Mouse (Mus musculus) forebrain, embryonic 11.5 days (tissue): ENCODE results near the gene Hdac11. TPM values are rescaled to one million over a fixed set of nuclear protein-coding genes. Genes with fewer than 3 reads are reported as not detected.

Source experiments
- ATAC-seq: fragments of 200-750 bp; cut with Nextera tagmentation; replicated peaks from 2 replicates; pipeline ENCODE4 v1.8.0; 2017; ENCODE audit warnings: moderate TSS enrichment; ENCODE audit not compliant: low FRiP score
- DNase-seq: peaks from one replicate; pipeline ENCODE4 v3.0.0-alpha.2; 2017; ENCODE audit warnings: low spot score
- H3K27ac ChIP-seq: fragments of 300-500 bp; sonication (generic); 2 replicates; pipeline ENCODE4 v1.5.1; 2014; ENCODE audit warnings: low read depth, low read length
- H3K27me3 ChIP-seq: fragments of 300-500 bp; sonication (generic); 2 replicates; pipeline ENCODE4 v1.6.1; 2014; ENCODE audit warnings: mild to moderate bottlenecking, low read length, mixed read lengths; ENCODE audit not compliant: control insufficient read depth, insufficient read depth
- H3K36me3 ChIP-seq: fragments of 300-500 bp; sonication (generic); 2 replicates; pipeline ENCODE4 v1.6.1; 2014; ENCODE audit warnings: mild to moderate bottlenecking, low read length, moderate library complexity, mixed read lengths; ENCODE audit not compliant: control insufficient read depth, insufficient read depth
- H3K4me1 ChIP-seq: fragments of 300-500 bp; sonication (generic); replicated peaks from 2 replicates; pipeline ENCODE4 v1.6.1; 2014; ENCODE audit warnings: low read length, mixed read lengths; ENCODE audit not compliant: control insufficient read depth, insufficient read depth
- H3K4me2 ChIP-seq: fragments of 300-500 bp; sonication (generic); 2 replicates; pipeline ENCODE4 v1.6.1; 2014; ENCODE audit warnings: low read depth, mild to moderate bottlenecking, low read length, moderate library complexity, mixed read lengths; ENCODE audit not compliant: severe bottlenecking
- H3K4me3 ChIP-seq: fragments of 300-500 bp; sonication (generic); 2 replicates; pipeline ENCODE4 v1.5.1; 2014; ENCODE audit warnings: low read depth, low read length
- H3K9ac ChIP-seq: fragments of 300-500 bp; sonication (generic); 2 replicates; pipeline ENCODE4 v1.6.1; 2014; ENCODE audit warnings: low read length
- H3K9me3 ChIP-seq: fragments of 300-500 bp; sonication (generic); 2 replicates; pipeline ENCODE4 v1.6.1; 2016; ENCODE audit warnings: low read length, mixed read lengths; ENCODE audit not compliant: control insufficient read depth
- WGBS: fragments of 180-500 bp; shearing (Covaris S2); extraction: QIAGEN DNeasy Blood & Tissue Kit; methylation state at CpG from one replicate; pipeline ENCODE4 v1.1.7; 2014; 5-methylcytosine and 5-hydroxymethylcytosine counted together
- polyA plus RNA-seq: library from polyadenylated mRNA; unstranded; fragments of >200 nt; fragmentation: Nextera tagmentation; extraction: Ambion mirVana; gene quantifications from 2 replicates; pipeline ENCODE4 v1.2.1, GENCODE M21; 2014

The Hdac11 gene
- polyA plus RNA-seq, 1 experiment from 2014 or later = 14.5 TPM

DNA sequence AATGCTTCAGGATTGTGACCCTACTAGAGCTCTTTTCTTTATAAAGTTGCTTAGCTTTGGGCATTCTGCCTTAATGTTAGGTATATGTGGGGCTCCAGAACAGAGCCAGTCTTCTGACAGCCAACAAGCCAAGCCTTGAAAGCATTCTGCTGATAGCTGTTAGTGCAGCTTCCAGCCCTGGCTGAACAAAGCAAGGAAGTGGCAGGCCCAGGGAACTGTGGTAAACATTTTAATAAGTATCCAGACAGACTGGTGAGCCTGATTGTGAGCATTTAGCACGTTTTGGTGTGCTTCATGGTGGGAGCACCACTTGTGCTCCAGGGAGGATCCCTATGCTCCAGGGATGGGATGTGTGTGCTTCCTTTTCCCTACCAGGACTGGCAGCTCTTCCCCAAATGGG, 26.6 kb downstream of the Hdac11 start:
- DNase-seq (no peak), ATAC-seq (no peak)
- no peaks in the 10 kb centered on the region for H3K9me3 ChIP-seq
- no peak overlapping the region for H3K4me3 ChIP-seq
- no peak overlapping the region for H3K9ac ChIP-seq
- H3K4me1 ChIP-seq = no peaks in the 10 kb centered on the region
- 50% methylated on average over 1 of the region's 1 CpGs for WGBS
- H3K4me2 ChIP-seq = no peak overlapping the region
- H3K27me3 ChIP-seq = no peaks in the 10 kb centered on the region; the same call in 1 of the 2 replicates
- no peaks in the 10 kb centered on the region for H3K36me3 ChIP-seq
- H3K27ac ChIP-seq = no peak overlapping the region

DNA sequence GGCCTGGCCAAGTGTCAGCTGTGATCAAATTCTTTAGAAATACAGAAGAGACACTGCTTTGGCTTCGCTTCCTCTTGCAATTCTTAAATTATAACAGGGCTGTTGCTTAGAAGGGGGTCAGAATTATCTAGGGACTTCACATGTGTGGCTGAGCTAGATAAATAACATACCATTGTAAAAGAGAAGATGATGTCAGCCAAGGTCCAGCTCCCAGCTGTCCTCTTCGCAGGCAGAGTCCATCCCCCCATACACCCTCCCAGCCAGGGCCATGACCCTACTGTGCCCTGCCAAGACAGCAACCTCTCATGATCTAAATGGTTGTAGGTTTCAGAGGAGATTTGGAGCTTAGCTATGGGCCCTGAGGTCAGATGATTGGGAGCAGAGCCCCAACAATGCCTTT, 27.5 kb downstream of the Hdac11 start:
- Histone ChIP-seq H3K4me2 (no peak overlapping the region), H3K9me3 (no peaks in the 10 kb centered on the region), H3K27me3 (no peaks in the 10 kb centered on the region), H3K27ac (no peak overlapping the region), H3K9ac (no peak overlapping the region), H3K36me3 (no peaks in the 10 kb centered on the region), H3K4me3 (no peak overlapping the region), H3K4me1 (no peaks in the 10 kb centered on the region)
- WGBS = 86% methylated on average over 2 of the region's 2 CpGs
- DNase-seq = no peak
- no peak for ATAC-seq

DNA sequence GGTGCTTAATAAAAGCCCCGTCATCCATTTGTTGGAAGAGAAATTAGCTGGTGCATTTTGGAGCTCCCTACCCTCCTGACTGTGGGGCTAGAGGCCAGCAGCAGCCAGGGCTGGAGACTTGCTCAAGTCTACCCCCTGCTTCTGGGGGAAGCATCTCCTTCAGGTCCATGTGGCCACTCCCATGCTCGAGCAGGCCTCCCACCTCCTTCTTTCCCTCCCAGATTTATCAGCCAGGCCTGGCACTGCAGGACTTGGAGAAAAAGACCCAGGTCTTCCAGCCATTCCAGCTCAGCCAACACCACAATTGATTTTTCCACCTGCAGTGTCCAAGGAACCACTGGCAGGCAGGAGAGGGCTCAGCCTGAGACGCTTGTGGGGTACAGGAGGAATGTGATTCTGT, 28.3 kb downstream of the Hdac11 start:
- Histone ChIP-seq H3K9me3 (no peaks in the 10 kb centered on the region), H3K4me1 (no peaks in the 10 kb centered on the region), H3K36me3 (no peaks in the 10 kb centered on the region), H3K9ac (no peak overlapping the region), H3K27me3 (no peaks in the 10 kb centered on the region), H3K27ac (no peak overlapping the region), H3K4me3 (no peak overlapping the region), H3K4me2 (no peak overlapping the region)
- WGBS = 68% methylated on average over 3 of the region's 3 CpGs
- no peak for DNase-seq
- no peak for ATAC-seq

DNA sequence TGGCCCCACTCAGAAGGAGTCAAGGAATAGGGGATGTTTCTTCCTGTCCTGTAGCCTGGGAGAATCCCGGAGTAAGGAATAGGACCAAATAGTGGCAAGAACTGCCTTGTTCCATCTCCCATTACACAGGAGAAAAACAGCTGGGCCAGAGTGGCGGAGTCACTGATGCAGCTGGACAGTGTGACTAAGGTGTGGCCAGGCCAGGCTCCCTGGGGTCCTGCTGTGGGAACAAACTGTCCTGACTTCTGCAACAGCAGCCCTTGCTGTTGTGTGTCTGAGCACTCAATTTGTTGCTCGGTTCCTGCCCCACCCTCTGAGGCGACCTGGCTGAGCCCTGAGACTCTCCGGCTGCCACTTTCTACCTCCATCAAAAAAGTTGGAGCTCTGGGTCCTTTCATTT, 29.0 kb downstream of the Hdac11 start:
- Histone ChIP-seq H3K27ac (no peak overlapping the region), H3K4me3 (no peak overlapping the region), H3K9me3 (no peaks in the 10 kb centered on the region), H3K27me3 (no peaks in the 10 kb centered on the region), H3K9ac (no peak overlapping the region), H3K4me1 (no peaks in the 10 kb centered on the region), H3K36me3 (no peaks in the 10 kb centered on the region), H3K4me2 (no peak overlapping the region)
- DNase-seq = no peak
- 90% methylated on average over 5 of the region's 5 CpGs for WGBS
- no peak for ATAC-seq

DNA sequence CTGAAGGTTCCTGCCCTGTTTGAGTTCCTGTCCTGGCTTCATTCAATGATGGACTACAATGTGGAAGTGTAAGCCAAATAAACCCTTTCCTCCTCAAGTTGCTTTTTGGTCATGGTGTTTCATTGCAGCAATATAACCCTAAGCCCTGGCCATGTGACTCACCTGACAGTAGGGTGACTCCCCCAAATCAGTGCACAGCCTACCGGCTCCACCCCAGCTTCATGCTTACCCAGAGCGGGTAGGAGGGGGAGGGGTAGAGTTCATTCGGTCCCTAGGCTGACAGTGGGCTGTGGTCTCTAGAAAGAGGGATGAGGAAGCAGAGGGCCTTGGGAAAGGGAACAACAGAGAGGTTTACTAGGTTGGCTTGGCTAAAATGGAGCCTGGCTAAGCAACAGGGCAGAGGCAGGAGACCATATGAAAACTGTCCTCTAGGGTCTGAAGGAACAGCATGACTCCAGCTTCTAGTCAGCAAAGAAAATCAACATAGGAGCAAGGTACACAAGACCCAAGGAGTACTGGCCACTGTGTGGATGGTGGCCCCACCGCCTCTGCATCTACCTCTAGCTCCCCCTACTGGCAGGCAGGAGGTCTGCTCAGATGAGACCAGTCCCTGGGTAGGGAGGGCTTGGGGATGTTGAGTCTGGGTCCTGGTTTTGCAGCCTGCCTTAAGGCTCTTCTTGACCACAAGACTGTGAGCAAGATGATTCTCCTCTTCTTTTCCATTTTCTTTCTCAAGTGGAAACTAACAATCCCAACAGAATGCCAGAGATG, 29.9 kb downstream of the Hdac11 start:
- Histone ChIP-seq H3K27me3 (no peaks in the 10 kb centered on the region), H3K27ac (no peak overlapping the region), H3K9me3 (no peaks in the 10 kb centered on the region), H3K9ac (no peak overlapping the region), H3K4me1 (no peaks in the 10 kb centered on the region), H3K4me3 (no peak overlapping the region), H3K36me3 (no peaks in the 10 kb centered on the region), H3K4me2 (no peak overlapping the region)
- WGBS = 57% methylated on average over 4 of the region's 4 CpGs
- ATAC-seq (no peak), DNase-seq (no peak)

DNA sequence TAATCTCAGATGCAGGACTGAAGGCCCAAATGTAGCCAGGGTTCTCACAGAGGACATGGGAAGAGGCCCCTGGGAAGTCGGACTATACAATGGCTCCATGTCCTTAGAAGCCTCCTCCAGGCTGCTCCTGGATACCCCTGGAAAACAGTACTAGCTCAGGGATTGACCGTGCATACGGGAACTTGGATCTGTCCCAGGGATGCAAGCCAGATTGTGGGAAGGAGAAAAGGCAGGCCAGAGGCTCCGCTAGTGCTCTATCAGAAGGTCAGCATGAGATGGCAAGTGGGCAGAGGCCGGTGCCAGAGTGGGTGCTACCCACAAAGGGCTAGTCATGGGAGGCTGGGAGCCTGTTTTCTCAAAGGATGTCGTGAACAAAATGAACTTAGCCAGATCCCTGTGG, 30.5 kb downstream of the Hdac11 start:
- WGBS = 92% methylated on average over 6 of the region's 6 CpGs
- Histone ChIP-seq H3K9me3 (no peaks in the 10 kb centered on the region), H3K4me2 (no peak overlapping the region), H3K36me3 (no peaks in the 10 kb centered on the region), H3K27me3 (no peaks in the 10 kb centered on the region), H3K4me1 (no peaks in the 10 kb centered on the region), H3K9ac (no peak overlapping the region), H3K4me3 (no peak overlapping the region), H3K27ac (no peak overlapping the region)
- ATAC-seq (no peak), DNase-seq (no peak)

DNA sequence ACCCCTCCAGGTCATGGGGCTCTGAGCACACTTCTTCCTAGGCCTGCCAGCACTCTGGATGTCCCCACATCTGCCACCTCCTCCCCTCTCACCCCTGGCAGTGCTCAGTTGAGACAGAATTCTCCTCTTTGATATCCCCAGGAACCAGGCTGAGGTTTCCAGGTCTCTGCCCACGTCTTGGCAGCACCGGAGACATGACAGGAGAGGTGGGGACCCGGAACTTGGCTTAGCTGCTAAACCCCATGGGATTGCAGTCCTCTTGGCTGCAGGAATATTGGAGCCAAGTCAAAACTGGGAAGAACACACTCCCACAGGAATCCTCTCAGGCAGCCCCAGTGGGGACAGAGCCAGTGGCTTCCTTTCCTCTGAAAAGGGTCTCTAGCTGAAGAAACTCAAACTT, 31.4 kb downstream of the Hdac11 start:
- Histone ChIP-seq H3K36me3 (no peaks in the 10 kb centered on the region), H3K27me3 (no peaks in the 10 kb centered on the region), H3K4me3 (no peak overlapping the region), H3K9ac (no peak overlapping the region), H3K9me3 (no peaks in the 10 kb centered on the region), H3K4me2 (no peak overlapping the region), H3K4me1 (no peaks in the 10 kb centered on the region), H3K27ac (no peak overlapping the region)
- DNase-seq (no peak), ATAC-seq (no peak)
- WGBS = 82% methylated on average over 3 of the region's 3 CpGs

DNA sequence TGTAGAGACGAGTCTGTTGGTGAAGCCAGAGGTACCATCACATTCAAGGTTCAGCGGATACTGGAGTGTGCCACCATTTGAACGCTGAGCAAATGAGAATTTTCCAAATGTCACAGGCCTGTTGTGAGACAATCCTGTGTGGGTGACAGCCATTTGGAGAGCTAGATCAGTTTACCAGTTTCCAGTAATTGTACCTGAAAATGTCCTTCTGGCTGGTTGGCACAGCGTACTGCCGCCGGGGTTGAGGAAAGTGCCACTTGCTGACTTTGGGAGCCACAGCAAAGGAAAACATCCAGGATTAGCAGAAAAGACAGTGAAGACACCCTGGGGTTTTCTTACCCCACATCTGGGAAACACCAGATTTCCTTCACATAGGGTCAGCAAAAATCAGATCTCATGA, 33.5 kb downstream of the Hdac11 start:
- no peak overlapping the region for H3K9ac ChIP-seq
- H3K36me3 ChIP-seq = no peaks in the 10 kb centered on the region
- DNase-seq (no peak), ATAC-seq (no peak)
- no peak overlapping the region for H3K4me3 ChIP-seq
- H3K27ac ChIP-seq = no peak overlapping the region
- no peaks in the 10 kb centered on the region for H3K27me3 ChIP-seq
- no peak overlapping the region for H3K4me2 ChIP-seq
- no peaks in the 10 kb centered on the region for H3K4me1 ChIP-seq
- 90% methylated on average over 6 of the region's 6 CpGs for WGBS
- no peaks in the 10 kb centered on the region for H3K9me3 ChIP-seq

DNA sequence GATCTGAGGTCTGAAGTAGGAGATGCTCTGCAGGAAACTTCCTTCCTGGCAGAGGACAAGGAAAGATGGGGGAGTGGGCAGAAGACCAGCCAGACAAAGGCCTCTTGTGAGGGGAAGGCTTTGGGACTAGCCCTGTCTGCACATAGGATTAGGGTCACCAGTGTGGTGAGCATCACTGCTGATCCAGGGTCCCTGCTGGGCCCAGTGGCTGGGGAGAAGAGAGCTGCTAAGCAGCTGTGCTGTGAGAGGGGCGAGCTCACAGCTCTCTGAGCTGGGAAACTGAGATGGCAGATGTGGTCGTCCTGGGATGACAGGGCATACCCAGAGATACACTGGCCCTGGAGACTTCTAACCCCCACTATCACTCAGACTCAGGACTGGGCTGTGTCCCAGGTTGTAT, 35.0 kb downstream of the Hdac11 start:
- no peak overlapping the region for H3K4me2 ChIP-seq
- no peak overlapping the region for H3K27ac ChIP-seq
- 35% methylated on average over 2 of the region's 2 CpGs for WGBS
- no peaks in the 10 kb centered on the region for H3K36me3 ChIP-seq
- no peaks in the 10 kb centered on the region for H3K27me3 ChIP-seq
- no peaks in the 10 kb centered on the region for H3K9me3 ChIP-seq
- no peak overlapping the region for H3K4me3 ChIP-seq
- ATAC-seq (no peak), DNase-seq (no peak)
- H3K9ac ChIP-seq = no peak overlapping the region
- H3K4me1 ChIP-seq = no peaks in the 10 kb centered on the region
